ENCODE assay signal across 14 mouse cellular contexts in genomic region chr9:115220466-115220865, GRCm38 (mm10).
A peak's percentile ranks its signal among the peaks of the same experiment; 100 is the strongest.
DNase-seq lines count a peak whose midpoint lies in the region.
"Had no signal": no experiment of that assay in that cellular context is flagged by ENCODE, and none has a peak within 500 bp of the region (broad histone marks: within the 10 kb centered on the region; RNA-seq: fewer than 3 reads in every experiment).

No protein-coding gene starts in this region.

- intact Hi-C loops in left cerebral cortex, postnatal 4 days (cut with DNase I): no loop called here

- peak; percentile 58 for DNase-seq in adrenal gland, postnatal 14 days
- DNase-seq in adrenal gland, adult 18-20 months (ENCODE audit: low spot score in 2 of 2): no peak
- peak; percentile 12 for DNase-seq in left cerebral cortex, postnatal 4 days
- no peak for DNase-seq in left cerebral cortex, adult 8-10 months (ENCODE audit: low spot score in 2 of 2)
- DNase-seq in adipocyte (ENCODE audit: low spot score): peak; percentile 61
- no peak for DNase-seq in cerebellum, adult 11-12 months
- DNase-seq: cerebellum, adult 11 months; cerebellum, adult 9-10 months; cerebellum, postnatal 25 days; gastrocnemius, adult 2 months; gastrocnemius, postnatal 36 days; heart, adult 18-20 months; heart, postnatal 10 days; kidney, adult 18-20 months had no signal

Comparison
In these comparisons a context has a peak if more than half of its experiments do, and no peak if none do; other contexts are left out.
1. DNase-seq: peak in adrenal gland, postnatal 14 days (single experiment), left cerebral cortex, postnatal 4 days (single experiment) and adipocyte (single experiment); none in adrenal gland, adult 18-20 months (0 of 2), left cerebral cortex, adult 8-10 months (0 of 2) and cerebellum, adult 11-12 months (single experiment).